Mouse (Mus musculus) stomach, postnatal 0 days (tissue): ENCODE results near the gene Ralgapa2.

Experiments used
- CTCF ChIP-seq: IDR thresholded peaks from 2 replicates; pipeline ENCODE4 v1.5.1; 2016; ENCODE audit warnings: antibody characterized with exemption, low read depth, mild to moderate bottlenecking, moderate library complexity
- EP300 ChIP-seq: optimal IDR thresholded peaks from 2 replicates; pipeline ENCODE3; 2016; ENCODE audit warnings: antibody characterized with exemption

DNA sequence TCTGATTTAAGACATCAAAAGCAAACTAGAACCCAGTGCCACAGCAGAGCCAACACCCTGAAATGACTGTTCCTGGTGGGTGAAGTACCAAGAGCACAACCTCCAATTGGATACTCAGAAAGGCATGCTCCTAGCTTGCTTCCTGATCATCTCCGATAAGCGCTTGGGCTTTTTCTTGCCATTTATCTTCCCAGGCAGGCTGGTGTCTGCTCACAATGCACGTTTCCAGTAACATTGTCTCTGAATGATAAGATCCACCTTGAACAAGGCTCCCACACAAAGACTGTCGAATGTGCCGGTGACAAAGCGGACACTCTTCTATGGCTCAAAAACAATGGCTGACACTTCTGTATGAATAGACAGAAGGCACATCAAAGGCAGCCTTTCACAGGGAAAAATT lies 230.8 kb downstream of the Ralgapa2 start:
- TF ChIP-seq CTCF (no peak), EP300 (no peak)
